Mouse (Mus musculus) brain, embryonic 14.5 days (tissue): ENCODE data around the gene Ccdc17.

Experiments used
- CTCF ChIP-seq: fragments of 200-500 bp; IDR thresholded peaks from 2 replicates; pipeline ENCODE4 v1.5.1; 2012; ENCODE audit warnings: inconsistent platforms, mild to moderate bottlenecking, moderate library complexity, borderline replicate concordance; ENCODE audit not compliant: insufficient read depth, insufficient read length; ENCODE audit errors: extremely low read depth
- POLR2A ChIP-seq: fragments of 200-500 bp; IDR thresholded peaks from 2 replicates; pipeline ENCODE4 v1.6.1; 2012; ENCODE audit warnings: mild to moderate bottlenecking, inconsistent platforms, borderline replicate concordance; ENCODE audit not compliant: poor library complexity, insufficient read depth, insufficient read length, severe bottlenecking; ENCODE audit errors: extremely low read depth

DNA sequence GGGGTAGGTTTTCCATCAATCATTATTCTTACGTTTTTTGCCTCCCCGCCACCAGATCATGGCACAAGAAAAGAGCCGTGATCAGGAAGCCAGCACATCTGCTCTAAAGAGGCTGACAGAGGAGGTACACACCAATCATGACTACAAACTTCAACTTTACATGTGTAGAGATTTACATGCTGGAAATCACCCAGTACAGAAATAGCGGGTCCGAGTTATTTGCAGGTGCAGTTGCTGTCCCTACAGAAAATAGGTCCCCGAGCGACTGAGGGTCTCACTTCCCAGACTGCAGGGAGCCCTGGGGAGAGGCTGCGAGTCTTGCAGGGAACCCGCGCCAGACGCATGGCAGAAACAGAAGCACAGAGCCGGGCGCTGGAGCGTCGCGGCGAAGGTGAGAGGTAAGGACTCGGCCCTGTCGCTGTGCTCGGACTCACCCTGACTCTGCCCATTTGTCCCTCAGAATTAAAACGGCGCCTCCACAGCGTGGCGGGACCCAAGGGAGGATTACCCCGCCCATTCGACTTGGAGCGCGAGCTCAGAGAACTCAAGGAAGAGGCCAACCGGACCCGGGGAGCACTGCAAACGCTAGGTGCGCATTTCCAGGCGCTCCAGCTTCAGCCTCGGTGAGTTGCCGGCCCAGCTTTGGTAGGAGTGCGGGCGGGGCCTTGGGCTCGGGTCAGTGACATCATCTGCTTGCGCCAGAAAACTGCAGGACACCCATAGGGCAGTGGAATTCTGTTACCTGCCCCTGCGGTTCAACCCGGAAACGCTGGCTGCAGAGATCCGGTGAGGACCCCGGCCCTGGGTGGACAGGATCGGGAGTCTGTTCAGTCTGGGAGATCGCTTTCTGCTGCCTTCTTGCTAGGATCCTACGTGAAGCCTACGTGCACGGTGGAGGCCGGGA lies 776 bp downstream of the Ccdc17 start:
- TF ChIP-seq CTCF = no peak
- no peak for TF ChIP-seq POLR2A
